Mouse (Mus musculus) hindbrain, embryonic 11.5 days (tissue): ENCODE measurements around the gene Itm2b. TPM values are rescaled to one million over a fixed set of nuclear protein-coding genes. Genes with fewer than 3 reads are reported as not detected.

Experiments used
- polyA plus RNA-seq: library from polyadenylated mRNA; unstranded; fragments of >200 nt; fragmentation: Nextera tagmentation; extraction: Ambion mirVana; gene quantifications from 2 replicates; pipeline ENCODE4 v1.2.1, GENCODE M21; 2014

Gene Itm2b
- polyA plus RNA-seq, 1 experiment from 2014 or later: 387 TPM

Other genes with a start within 250 kb of the Itm2b start
- gene Lpar6, start 147.4 kb downstream of the Itm2b start, polyA plus RNA-seq: 15.6 and 19.3 TPM in 2 replicates
- 37.8 and 43.0 TPM in 2 replicates for gene Rb1, start 59.5 kb downstream of the Itm2b start, polyA plus RNA-seq
- 93.5 and 96.3 TPM in 2 replicates for gene Med4, start 124.7 kb upstream of the Itm2b start, polyA plus RNA-seq
- gene Sucla2, start 140.0 kb upstream of the Itm2b start, polyA plus RNA-seq: 120 and 125 TPM in 2 replicates
- 10.2 and 11.3 TPM in 2 replicates for gene Nudt15, start 163.0 kb upstream of the Itm2b start, polyA plus RNA-seq